Mouse (Mus musculus) ES-E14 (cell line): ENCODE data around the gene Pappa. TPM values are rescaled to one million over a fixed set of nuclear protein-coding genes. Genes with fewer than 3 reads are reported as not detected.

Experiments used
- DNase-seq: peaks from one replicate; pipeline ENCODE4 v3.0.0-alpha.2; 2013; ENCODE audit warnings: low read depth, low spot score
- H3K27ac ChIP-seq: 2 replicates; pipeline ENCODE4 v1.5.1; 2012; ENCODE audit warnings: low read depth, mild to moderate bottlenecking, low read length, moderate library complexity, mixed read lengths; ENCODE audit not compliant: poor library complexity, insufficient read depth, severe bottlenecking
- H3K36me3 ChIP-seq: 2 replicates; pipeline ENCODE4 v1.6.1; 2012; ENCODE audit warnings: mild to moderate bottlenecking, low read length, moderate library complexity, mixed read lengths; ENCODE audit not compliant: control insufficient read depth, poor library complexity, insufficient read depth, severe bottlenecking
- H3K4me1 ChIP-seq, 2 experiments: fragments of 150-350 bp in 1 of 2; sonication (generic) in 1 of 2; 2 replicates each; pipeline ENCODE4 v1.6.1; 2012; ENCODE audit warnings: low read length in 2 of 2, mild to moderate bottlenecking in 1 of 2, mixed read lengths in 1 of 2; ENCODE audit not compliant: control insufficient read depth in 2 of 2, insufficient read depth in 2 of 2, poor library complexity in 1 of 2
- H3K4me3 ChIP-seq, 2 experiments: fragments of 150-350 bp in 1 of 2; sonication (generic) in 1 of 2; 2 replicates each; pipeline ENCODE4 v1.5.1; 2012; ENCODE audit warnings: low read length in 2 of 2, low read depth in 1 of 2, mild to moderate bottlenecking in 1 of 2, mixed read lengths in 1 of 2; ENCODE audit not compliant: insufficient read depth in 1 of 2, poor library complexity in 1 of 2, severe bottlenecking in 1 of 2
- H3K9ac ChIP-seq: 2 replicates; pipeline ENCODE4 v1.6.1; 2012; ENCODE audit warnings: low read depth, mild to moderate bottlenecking, low read length, mixed read lengths; ENCODE audit not compliant: poor library complexity, insufficient read depth, severe bottlenecking
- H3K9me3 ChIP-seq: fragments of 150-350 bp; sonication (generic); 2 replicates; pipeline ENCODE4 v1.6.1; 2012; ENCODE audit warnings: low read depth, mild to moderate bottlenecking, low read length; ENCODE audit not compliant: control insufficient read depth, insufficient read depth
- CHD2 ChIP-seq: IDR thresholded peaks from 2 replicates; pipeline ENCODE4 v1.6.1; 2014; ENCODE audit warnings: mild to moderate bottlenecking, low read depth, low read length, inconsistent platforms
- HCFC1 ChIP-seq: IDR thresholded peaks from 2 replicates; pipeline ENCODE4 v1.6.1; 2012; ENCODE audit warnings: low read length, inconsistent platforms, borderline replicate concordance; ENCODE audit not compliant: insufficient read depth
- MAFK ChIP-seq: IDR thresholded peaks from 2 replicates; pipeline ENCODE4 v1.6.1; 2014; ENCODE audit warnings: mild to moderate bottlenecking, low read depth, low read length, inconsistent platforms; ENCODE audit not compliant: insufficient read depth
- ZC3H11A ChIP-seq: IDR thresholded peaks from 2 replicates; pipeline ENCODE4 v1.6.1; 2012; ENCODE audit warnings: low read depth, mild to moderate bottlenecking, inconsistent platforms, low read length, borderline replicate concordance
- ZNF384 ChIP-seq: IDR thresholded peaks from 2 replicates; pipeline ENCODE4 v1.6.1; 2012; ENCODE audit warnings: low read depth, low read length, inconsistent platforms
- in situ Hi-C, 2 experiments: fragments of 600-800 bp; cut with MboI; formaldehyde crosslinking; loops; one replicate each; pipeline ENCODE4 v1.15.1; 2025; ENCODE audit warnings: low sequenced_read_pairs in 2 of 2, inconsistent platforms in 1 of 2; ENCODE audit not compliant: unreplicated experiment in 2 of 2
- total RNA-seq: library from RNA; depleted of rRNA; stranded (reverse); fragments of 300-350 nt; gene quantifications from 2 replicates; pipeline ENCODE4 v1.2.3, GENCODE M21; 2012

Pappa gene
- total RNA-seq, 1 experiment = 0.98 TPM

GRCm38 (mm10) chr4:65283611-65284010 is 159.6 kb downstream of the Pappa start:
- DNase-seq = no peak
- Histone ChIP-seq H3K4me3 (no peak overlapping the region), H3K4me1 (no peaks in the 10 kb centered on the region), H3K36me3 (no peaks in the 10 kb centered on the region), H3K9ac (no peak overlapping the region), H3K27ac (no peak overlapping the region), H3K9me3 (no peaks in the 10 kb centered on the region)
- TF ChIP-seq ZC3H11A (no peak), CHD2 (no peak), MAFK (no peak), ZNF384 (no peak), HCFC1 (no peak)
- in situ Hi-C loops = no loop called here

GRCm38 (mm10) chr4:65285165-65285564 is 161.2 kb downstream of the Pappa start:
- TF ChIP-seq ZC3H11A = no peak
- no peak for TF ChIP-seq CHD2
- TF ChIP-seq ZNF384 = no peak
- TF ChIP-seq HCFC1 = no peak
- TF ChIP-seq MAFK = no peak
- no peak overlapping the region for H3K9ac ChIP-seq
- no peak overlapping the region for H3K27ac ChIP-seq
- H3K36me3 ChIP-seq = no peaks in the 10 kb centered on the region
- no peak for DNase-seq
- no peaks in the 10 kb centered on the region for H3K4me1 ChIP-seq
- in situ Hi-C loops = no loop called here
- no peak overlapping the region for H3K4me3 ChIP-seq
- H3K9me3 ChIP-seq = no peaks in the 10 kb centered on the region

GRCm38 (mm10) chr4:65289247-65289646 is 165.3 kb downstream of the Pappa start:
- H3K27ac ChIP-seq = no peak overlapping the region
- H3K9ac ChIP-seq = no peak overlapping the region
- in situ Hi-C loops = no loop called here
- no peaks in the 10 kb centered on the region for H3K36me3 ChIP-seq
- H3K4me1 ChIP-seq = no peaks in the 10 kb centered on the region
- TF ChIP-seq HCFC1 (no peak), ZC3H11A (no peak), ZNF384 (no peak), CHD2 (no peak)
- H3K9me3 ChIP-seq = no peaks in the 10 kb centered on the region
- DNase-seq = no peak
- H3K4me3 ChIP-seq = no peak overlapping the region

GRCm38 (mm10) chr4:65295741-65296140 is 171.8 kb downstream of the Pappa start:
- Histone ChIP-seq H3K9ac (no peak overlapping the region), H3K27ac (no peak overlapping the region), H3K4me3 (no peak overlapping the region), H3K4me1 (no peaks in the 10 kb centered on the region), H3K9me3 (no peaks in the 10 kb centered on the region), H3K36me3 (no peaks in the 10 kb centered on the region)
- TF ChIP-seq MAFK (no peak), ZNF384 (no peak), ZC3H11A (no peak), CHD2 (no peak)
- in situ Hi-C loops = no loop called here
- no peak for DNase-seq

- Histone ChIP-seq H3K4me3 (no peak overlapping the region), H3K4me1 (no peaks in the 10 kb centered on the region), H3K27ac (no peak overlapping the region), H3K9me3 (no peaks in the 10 kb centered on the region), H3K36me3 (no peaks in the 10 kb centered on the region), H3K9ac (no peak overlapping the region)
- no peak for DNase-seq
- in situ Hi-C loops = no loop called here
- no peak for TF ChIP-seq ZC3H11A
- no peak for TF ChIP-seq CHD2
- TF ChIP-seq HCFC1 = no peak
- no peak for TF ChIP-seq ZNF384
- TF ChIP-seq MAFK = no peak
Observed at GRCm38 (mm10) chr4:65296356-65296967, 172.5 kb downstream of the Pappa start.
